Mouse (Mus musculus) heart, embryonic 16.5 days (tissue): ENCODE data around the gene Mvb12b. TPM values are rescaled to one million over a fixed set of nuclear protein-coding genes. Genes with fewer than 3 reads are reported as not detected.
A peak's percentile ranks its signal among the peaks of the same experiment; 100 is the strongest.

ENCODE experiments used
- ATAC-seq: fragments of 200-750 bp; cut with Nextera tagmentation; replicated peaks from 2 replicates; pipeline ENCODE4 v1.8.0; 2017; ENCODE audit warnings: moderate number of reproducible peaks; ENCODE audit not compliant: insufficient read depth, low FRiP score; ENCODE audit errors: extremely low read depth
- H3K27ac ChIP-seq: fragments of 300-500 bp; sonication (generic); 2 replicates; pipeline ENCODE4 v1.5.1; 2014; ENCODE audit warnings: mild to moderate bottlenecking, low read length, control low read depth, moderate library complexity
- H3K27me3 ChIP-seq: fragments of 300-500 bp; sonication (generic); 2 replicates; pipeline ENCODE4 v1.6.1; 2014; ENCODE audit warnings: low read length, mixed read lengths; ENCODE audit not compliant: control insufficient read depth, insufficient read depth
- H3K36me3 ChIP-seq: fragments of 300-500 bp; sonication (generic); 2 replicates; pipeline ENCODE4 v1.6.1; 2014; ENCODE audit not compliant: control insufficient read depth, insufficient read depth
- H3K4me1 ChIP-seq: fragments of 300-500 bp; sonication (generic); 2 replicates; pipeline ENCODE4 v1.6.1; 2014; ENCODE audit warnings: low read length, mixed read lengths; ENCODE audit not compliant: control insufficient read depth, insufficient read depth
- H3K4me2 ChIP-seq: fragments of 300-500 bp; sonication (generic); 2 replicates; pipeline ENCODE4 v1.6.1; 2014; ENCODE audit warnings: low read depth, mild to moderate bottlenecking, control low read depth, low read length
- H3K4me3 ChIP-seq: fragments of 300-500 bp; sonication (generic); 2 replicates; pipeline ENCODE4 v1.5.1; 2014; ENCODE audit warnings: mild to moderate bottlenecking, control low read depth, low read length
- H3K9ac ChIP-seq: fragments of 300-500 bp; sonication (generic); 2 replicates; pipeline ENCODE4 v1.6.1; 2014; ENCODE audit warnings: low read length, control low read depth
- H3K9me3 ChIP-seq: fragments of 300-500 bp; sonication (generic); replicated peaks from 2 replicates; pipeline ENCODE4 v1.6.1; 2016; ENCODE audit warnings: low read length; ENCODE audit not compliant: control insufficient read depth
- WGBS: fragments of 180-500 bp; shearing (Covaris S2); extraction: QIAGEN DNeasy Blood & Tissue Kit; methylation state at CpG from one replicate; pipeline ENCODE4 v1.1.7; 2014; 5-methylcytosine and 5-hydroxymethylcytosine counted together
- polyA plus RNA-seq: library from polyadenylated mRNA; unstranded; fragments of >200 nt; fragmentation: Nextera tagmentation; extraction: Ambion mirVana; gene quantifications from 2 replicates; pipeline ENCODE4 v1.2.1, GENCODE M21; 2015

The Mvb12b gene
- polyA plus RNA-seq, 1 experiment from 2014 or later = 10.9 TPM

GRCm38 (mm10) chr2:33717378-33717777 is 170.4 kb downstream of the Mvb12b start:
- H3K27ac ChIP-seq = no peak overlapping the region

DNA sequence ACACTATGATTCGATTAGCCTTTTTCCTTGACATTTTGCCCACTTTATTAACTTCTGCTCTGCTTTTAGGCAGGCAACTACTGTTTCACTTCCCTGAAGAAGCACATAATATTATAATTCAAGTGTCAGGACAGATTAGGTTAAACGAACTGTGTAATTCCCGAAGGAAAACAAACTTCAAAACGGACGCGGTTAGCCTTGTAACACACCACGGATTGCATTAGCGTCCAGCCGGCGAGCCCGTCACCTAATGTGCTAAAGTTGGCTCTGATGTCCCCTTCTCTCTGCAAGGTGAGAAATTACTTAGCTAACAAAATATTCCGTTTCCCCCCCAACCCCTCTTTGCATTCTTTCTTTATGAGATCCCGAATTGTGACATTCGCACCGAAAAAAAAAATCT is 170.9 kb downstream of the Mvb12b start:
- H3K27ac ChIP-seq = no peak overlapping the region
- no peaks in the 10 kb centered on the region for H3K9me3 ChIP-seq
- H3K27me3 ChIP-seq = peaks cover 19% of the 10 kb centered on the region
- H3K4me2 ChIP-seq = 0 out of 2 replicates have a peak overlapping the region, but pooled peaks have one; percentile 1
- H3K9ac ChIP-seq = no peak overlapping the region
- no peak for ATAC-seq
- no peaks in the 10 kb centered on the region for H3K36me3 ChIP-seq
- WGBS = 62% methylated on average over 15 of the region's 15 CpGs
- H3K4me1 ChIP-seq = peaks cover 7% of the 10 kb centered on the region; the same call in 1 of the 2 replicates
- no peak overlapping the region for H3K4me3 ChIP-seq

More at GRCm38 (mm10) chr2:33717378-33717777, 170.4 kb downstream of the Mvb12b start:
- WGBS = 48% methylated on average over 11 of the region's 11 CpGs
- H3K4me3 ChIP-seq = no peak overlapping the region
- no peak for ATAC-seq
- H3K27me3 ChIP-seq = peaks cover 19% of the 10 kb centered on the region
- H3K4me1 ChIP-seq = peaks cover 7% of the 10 kb centered on the region; the same call in 1 of the 2 replicates
- peak overlapping the region; percentile 19; the same call in 1 of the 2 replicates for H3K4me2 ChIP-seq
- no peak overlapping the region for H3K9ac ChIP-seq
- H3K9me3 ChIP-seq = no peaks in the 10 kb centered on the region
- H3K36me3 ChIP-seq = no peaks in the 10 kb centered on the region

- Histone ChIP-seq H3K9ac (no peak overlapping the region), H3K36me3 (no peaks in the 10 kb centered on the region), H3K4me3 (no peak overlapping the region), H3K27me3 (peaks cover 19% of the 10 kb centered on the region), H3K27ac (no peak overlapping the region), H3K4me1 (peaks cover 3% of the 10 kb centered on the region; the same call in 1 of the 2 replicates), H3K9me3 (no peaks in the 10 kb centered on the region), H3K4me2 (no peak overlapping the region)
- no peak for ATAC-seq
- WGBS = 58% methylated on average over 8 of the region's 8 CpGs
Measured at GRCm38 (mm10) chr2:33714932-33715331, 172.8 kb downstream of the Mvb12b start.

DNA sequence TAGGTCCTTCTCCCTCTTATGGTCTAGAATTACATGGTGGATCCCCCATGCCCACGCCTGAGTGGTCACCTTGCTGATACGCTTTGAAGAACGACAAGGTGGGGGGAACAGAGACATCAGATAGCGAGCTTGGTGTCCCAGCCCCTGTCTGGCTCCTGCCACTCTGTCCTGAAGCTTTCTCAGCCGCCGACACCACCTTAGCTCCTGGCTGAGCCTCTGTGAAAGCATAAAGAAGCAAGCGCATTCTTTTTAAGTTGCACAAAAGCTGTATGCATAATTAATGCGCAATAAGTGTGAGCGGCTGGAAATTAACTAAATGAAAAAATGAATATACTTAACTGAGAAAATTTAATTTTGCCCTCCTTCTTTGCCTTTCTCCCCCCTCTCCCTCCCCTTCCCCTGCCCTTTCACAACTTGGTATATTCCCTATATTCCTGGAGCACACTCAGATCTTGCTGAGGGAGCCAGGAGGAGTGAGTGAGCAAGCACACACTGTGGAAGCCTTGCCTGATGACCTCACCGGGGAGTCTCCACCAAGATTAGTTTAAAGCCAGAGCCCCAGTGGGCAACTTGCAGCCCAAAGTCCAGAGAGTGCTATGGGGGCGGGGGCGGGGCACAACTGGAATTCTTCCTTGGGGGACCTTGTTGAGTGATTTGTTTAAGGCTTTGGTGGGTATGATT is 174.0 kb downstream of the Mvb12b start:
- 44% methylated on average over 12 of the region's 12 CpGs for WGBS

GRCm38 (mm10) chr2:33712811-33713210 is 174.9 kb downstream of the Mvb12b start:
- WGBS = 41% methylated on average over 4 of the region's 4 CpGs
- no peak for ATAC-seq
- no peaks in the 10 kb centered on the region for H3K36me3 ChIP-seq
- H3K4me3 ChIP-seq = no peak overlapping the region
- H3K4me1 ChIP-seq = no peaks in the 10 kb centered on the region
- H3K27ac ChIP-seq = no peak overlapping the region
- no peak overlapping the region for H3K9ac ChIP-seq
- peaks cover 19% of the 10 kb centered on the region for H3K27me3 ChIP-seq
- no peak overlapping the region for H3K4me2 ChIP-seq
- H3K9me3 ChIP-seq = no peaks in the 10 kb centered on the region

More for the DNA sequence above, 174.0 kb downstream of the Mvb12b start:
- Histone ChIP-seq H3K4me1 (no peaks in the 10 kb centered on the region), H3K27me3 (peaks cover 19% of the 10 kb centered on the region), H3K4me2 (no peak overlapping the region), H3K27ac (no peak overlapping the region), H3K4me3 (no peak overlapping the region), H3K36me3 (no peaks in the 10 kb centered on the region), H3K9ac (no peak overlapping the region), H3K9me3 (no peaks in the 10 kb centered on the region)
- ATAC-seq = no peak

- peaks cover 12% of the 10 kb centered on the region; the same call in 1 of the 2 replicates for H3K27me3 ChIP-seq
- H3K4me1 ChIP-seq = no peaks in the 10 kb centered on the region
- no peak overlapping the region for H3K4me2 ChIP-seq
- 82% methylated on average over 8 of the region's 8 CpGs for WGBS
- H3K36me3 ChIP-seq = no peaks in the 10 kb centered on the region
- no peaks in the 10 kb centered on the region for H3K9me3 ChIP-seq
- ATAC-seq = no peak
- no peak overlapping the region for H3K4me3 ChIP-seq
- H3K9ac ChIP-seq = no peak overlapping the region
- no peak overlapping the region for H3K27ac ChIP-seq
Measured at GRCm38 (mm10) chr2:33708831-33709230, 178.9 kb downstream of the Mvb12b start.

- Histone ChIP-seq H3K27ac (no peak overlapping the region), H3K9me3 (no peaks in the 10 kb centered on the region), H3K4me2 (no peak overlapping the region), H3K4me3 (no peak overlapping the region), H3K9ac (no peak overlapping the region), H3K36me3 (no peaks in the 10 kb centered on the region), H3K27me3 (peaks cover 12% of the 10 kb centered on the region; the same call in 1 of the 2 replicates), H3K4me1 (no peaks in the 10 kb centered on the region)
- no peak for ATAC-seq
- 33% methylated on average over 3 of the region's 3 CpGs for WGBS
Measured at GRCm38 (mm10) chr2:33708096-33708495, 179.7 kb downstream of the Mvb12b start.

DNA sequence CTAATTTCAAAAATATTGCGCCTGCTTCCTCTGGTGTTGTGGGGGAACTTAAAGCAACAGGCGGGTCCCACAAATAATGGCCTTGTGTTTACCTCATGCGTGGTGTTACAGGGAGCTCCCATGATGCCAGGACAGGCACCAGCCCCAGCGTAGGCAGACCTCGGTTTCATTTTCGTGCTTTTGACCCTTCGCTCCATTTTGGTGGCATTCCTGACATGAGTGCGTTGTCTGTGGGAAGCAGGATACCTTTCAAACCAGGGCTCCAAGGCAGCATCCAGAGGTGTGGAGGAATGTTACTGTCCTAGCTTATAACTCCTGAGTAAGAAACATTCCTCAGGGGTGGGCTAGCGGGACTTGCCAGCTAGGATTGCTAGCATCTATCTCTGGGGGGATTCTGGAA is 181.3 kb downstream of the Mvb12b start:
- WGBS = 73% methylated on average over 9 of the region's 9 CpGs
- no peak for ATAC-seq
- no peaks in the 10 kb centered on the region for H3K4me1 ChIP-seq
- peaks cover 12% of the 10 kb centered on the region; the same call in 1 of the 2 replicates for H3K27me3 ChIP-seq
- no peak overlapping the region for H3K4me2 ChIP-seq
- H3K9me3 ChIP-seq = no peaks in the 10 kb centered on the region
- H3K36me3 ChIP-seq = no peaks in the 10 kb centered on the region
- no peak overlapping the region for H3K9ac ChIP-seq
- no peak overlapping the region for H3K27ac ChIP-seq
- no peak overlapping the region for H3K4me3 ChIP-seq

DNA sequence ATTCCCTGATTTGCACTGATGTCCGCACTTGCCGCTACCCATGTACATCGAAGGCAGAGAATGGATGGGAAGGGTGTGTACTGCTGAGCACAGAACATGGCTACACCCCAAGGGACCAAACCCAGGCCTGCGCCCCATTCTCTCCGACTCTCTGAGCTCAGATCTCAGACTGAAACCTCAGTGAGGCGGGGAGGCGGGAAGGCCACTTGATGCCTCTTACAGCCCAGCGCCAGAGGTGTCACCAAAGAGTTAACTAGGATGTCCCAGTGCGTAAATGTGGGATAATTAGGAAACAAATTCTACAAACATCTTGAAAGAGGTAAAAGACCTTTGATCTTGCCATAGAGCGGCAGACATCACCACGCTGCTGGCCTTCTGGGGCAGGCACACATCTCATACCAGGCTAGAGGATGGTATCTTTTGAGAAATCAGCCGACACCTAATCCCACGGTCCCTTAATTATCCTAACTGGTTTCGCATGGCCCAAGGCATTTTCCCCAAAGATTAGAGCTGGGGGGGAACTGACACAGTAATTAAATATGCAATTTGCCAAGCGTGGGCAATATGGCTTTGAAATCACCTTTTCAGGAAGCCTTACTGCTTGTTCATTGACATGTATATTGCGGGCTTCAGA is 181.9 kb downstream of the Mvb12b start:
- no peak for ATAC-seq
- Histone ChIP-seq H3K9ac (no peak overlapping the region), H3K9me3 (no peaks in the 10 kb centered on the region), H3K36me3 (no peaks in the 10 kb centered on the region), H3K27ac (no peak overlapping the region), H3K27me3 (peaks cover 12% of the 10 kb centered on the region; the same call in 1 of the 2 replicates), H3K4me1 (no peaks in the 10 kb centered on the region), H3K4me2 (no peak overlapping the region), H3K4me3 (no peak overlapping the region)
- whole genome bisulfite sequencing = 47% methylated on average over 16 of the region's 16 CpGs
